Mouse (Mus musculus): ENCODE results near the gene Rabep1. TPM values are rescaled to one million over a fixed set of nuclear protein-coding genes. Genes with fewer than 3 reads are reported as not detected.
A peak's percentile ranks its signal among the peaks of the same experiment; 100 is the strongest.

Rabep1 gene
- polyA plus RNA-seq, 1 experiment: 11.9 TPM

- Histone ChIP-seq H3ac (ENCODE audit: control insufficient read depth, insufficient read length, low read depth) (no peak overlapping the region), H3K79me2 (ENCODE audit: control insufficient read depth, insufficient read depth) (peaks cover 38% of the 10 kb centered on the region), H3K79me3 (ENCODE audit: low read depth) (peaks cover 28% of the 10 kb centered on the region), H3K4me3 (ENCODE audit: insufficient read depth, poor library complexity, severe bottlenecking) (no peak overlapping the region), H3K36me3 (ENCODE audit: control insufficient read depth, insufficient read depth) (peaks cover 86% of the 10 kb centered on the region), H3K27me3 (ENCODE audit: control insufficient read depth, insufficient read depth, insufficient read length) (no peaks in the 10 kb centered on the region)
- TF ChIP-seq FOSL1 (IDR thresholded peaks at IDR 0.05; ENCODE audit: insufficient read depth, low read length, poor library complexity, severe bottlenecking): no peak
- no peak for TF ChIP-seq CEBPB (IDR thresholded peaks at IDR 0.05; ENCODE audit: low read depth)
- TF ChIP-seq MAX (IDR thresholded peaks at IDR 0.05): no peak
- TF ChIP-seq USF1 (IDR thresholded peaks at IDR 0.05; ENCODE audit: low read depth): no peak
- TF ChIP-seq CTCF (IDR thresholded peaks at IDR 0.05; ENCODE audit: control insufficient read depth, insufficient read depth, insufficient read length): no peak
- no peak for TF ChIP-seq MYOD1 (IDR thresholded peaks at IDR 0.05; ENCODE audit: control insufficient read depth, insufficient read length, low read depth)
- no peak for TF ChIP-seq MYOG (IDR thresholded peaks at IDR 0.05; ENCODE audit: control insufficient read depth, extremely low read depth, insufficient read length)
Measured at GRCm38 (mm10) chr11:70977293-70977692, 132.7 kb downstream of the Rabep1 start.

- TF ChIP-seq MYOD1 (IDR thresholded peaks at IDR 0.05; ENCODE audit: control insufficient read depth, insufficient read length, low read depth): no peak
- TF ChIP-seq CTCF (IDR thresholded peaks at IDR 0.05; ENCODE audit: control insufficient read depth, insufficient read depth, insufficient read length): no peak
- no peak for TF ChIP-seq FOSL1 (IDR thresholded peaks at IDR 0.05; ENCODE audit: insufficient read depth, low read length, poor library complexity, severe bottlenecking)
- no peak for TF ChIP-seq MYOG (IDR thresholded peaks at IDR 0.05; ENCODE audit: control insufficient read depth, extremely low read depth, insufficient read length)
- no peak for TF ChIP-seq USF1 (IDR thresholded peaks at IDR 0.05; ENCODE audit: low read depth)
- no peak for TF ChIP-seq MAX (IDR thresholded peaks at IDR 0.05)
- no peak for TF ChIP-seq CEBPB (IDR thresholded peaks at IDR 0.05; ENCODE audit: low read depth)
- Histone ChIP-seq H3K4me3 (ENCODE audit: insufficient read depth, poor library complexity, severe bottlenecking) (no peak overlapping the region), H3K79me2 (ENCODE audit: control insufficient read depth, insufficient read depth) (peaks cover 49% of the 10 kb centered on the region), H3K79me3 (ENCODE audit: low read depth) (peaks cover 32% of the 10 kb centered on the region), H3K36me3 (ENCODE audit: control insufficient read depth, insufficient read depth) (peaks cover 80% of the 10 kb centered on the region), H3K27me3 (ENCODE audit: control insufficient read depth, insufficient read depth, insufficient read length) (no peaks in the 10 kb centered on the region), H3ac (ENCODE audit: control insufficient read depth, insufficient read length, low read depth) (no peak overlapping the region)
Measured at GRCm38 (mm10) chr11:70980232-70980631, 135.7 kb downstream of the Rabep1 start.

- H3K4me3 ChIP-seq (ENCODE audit: insufficient read depth, poor library complexity, severe bottlenecking): peak overlapping the region; percentile 90
Measured at GRCm38 (mm10) chr11:70980751-70981510, 136.4 kb downstream of the Rabep1 start.

GRCm38 (mm10) chr11:70982030-70982429 lies 137.5 kb downstream of the Rabep1 start:
- Histone ChIP-seq H3K36me3 (ENCODE audit: control insufficient read depth, insufficient read depth) (peaks cover 81% of the 10 kb centered on the region), H3K79me2 (ENCODE audit: control insufficient read depth, insufficient read depth) (peaks cover 49% of the 10 kb centered on the region), H3ac (ENCODE audit: control insufficient read depth, insufficient read length, low read depth) (peak overlapping the region; percentile 71), H3K27me3 (ENCODE audit: control insufficient read depth, insufficient read depth, insufficient read length) (no peaks in the 10 kb centered on the region), H3K79me3 (ENCODE audit: low read depth) (peaks cover 32% of the 10 kb centered on the region), H3K4me3 (ENCODE audit: insufficient read depth, poor library complexity, severe bottlenecking) (peak overlapping the region; percentile 90)
- TF ChIP-seq CEBPB (IDR thresholded peaks at IDR 0.05; ENCODE audit: low read depth) (peak; percentile 71), MYOG (IDR thresholded peaks at IDR 0.05; ENCODE audit: control insufficient read depth, extremely low read depth, insufficient read length) (no peak), MAX (IDR thresholded peaks at IDR 0.05) (no peak), CTCF (IDR thresholded peaks at IDR 0.05; ENCODE audit: control insufficient read depth, insufficient read depth, insufficient read length) (no peak), FOSL1 (IDR thresholded peaks at IDR 0.05; ENCODE audit: insufficient read depth, low read length, poor library complexity, severe bottlenecking) (no peak), USF1 (IDR thresholded peaks at IDR 0.05; ENCODE audit: low read depth) (no peak), MYOD1 (IDR thresholded peaks at IDR 0.05; ENCODE audit: control insufficient read depth, insufficient read length, low read depth) (no peak)

More at GRCm38 (mm10) chr11:70980751-70981510, 136.4 kb downstream of the Rabep1 start:
- H3K79me3 ChIP-seq (ENCODE audit: low read depth): peaks cover 32% of the 10 kb centered on the region
- H3ac ChIP-seq (ENCODE audit: control insufficient read depth, insufficient read length, low read depth): peak overlapping the region; percentile 71
- H3K27me3 ChIP-seq (ENCODE audit: control insufficient read depth, insufficient read depth, insufficient read length): no peaks in the 10 kb centered on the region
- TF ChIP-seq MAX (IDR thresholded peaks at IDR 0.05): no peak
- no peak for TF ChIP-seq FOSL1 (IDR thresholded peaks at IDR 0.05; ENCODE audit: insufficient read depth, low read length, poor library complexity, severe bottlenecking)
- no peak for TF ChIP-seq CEBPB (IDR thresholded peaks at IDR 0.05; ENCODE audit: low read depth)
- TF ChIP-seq MYOD1 (IDR thresholded peaks at IDR 0.05; ENCODE audit: control insufficient read depth, insufficient read length, low read depth): no peak
- TF ChIP-seq USF1 (IDR thresholded peaks at IDR 0.05; ENCODE audit: low read depth): no peak
- no peak for TF ChIP-seq MYOG (IDR thresholded peaks at IDR 0.05; ENCODE audit: control insufficient read depth, extremely low read depth, insufficient read length)
- TF ChIP-seq CTCF (IDR thresholded peaks at IDR 0.05; ENCODE audit: control insufficient read depth, insufficient read depth, insufficient read length): no peak
- H3K79me2 ChIP-seq (ENCODE audit: control insufficient read depth, insufficient read depth): peaks cover 49% of the 10 kb centered on the region
- peaks cover 81% of the 10 kb centered on the region for H3K36me3 ChIP-seq (ENCODE audit: control insufficient read depth, insufficient read depth)

- H3K79me3 ChIP-seq (ENCODE audit: low read depth): peaks cover 32% of the 10 kb centered on the region
- peak within 1 kb of the TSS; percentile 88 for H3ac ChIP-seq (ENCODE audit: control insufficient read depth, insufficient read length, low read depth)
- no peaks in the 10 kb centered on the region for H3K27me3 ChIP-seq (ENCODE audit: control insufficient read depth, insufficient read depth, insufficient read length)
- H3K36me3 ChIP-seq (ENCODE audit: control insufficient read depth, insufficient read depth): peaks cover 81% of the 10 kb centered on the region
- TF ChIP-seq USF1 (IDR thresholded peaks at IDR 0.05; ENCODE audit: low read depth) (peak; percentile 53), MAX (IDR thresholded peaks at IDR 0.05) (peak; percentile 97), FOSL1 (IDR thresholded peaks at IDR 0.05; ENCODE audit: insufficient read depth, low read length, poor library complexity, severe bottlenecking) (no peak), CTCF (IDR thresholded peaks at IDR 0.05; ENCODE audit: control insufficient read depth, insufficient read depth, insufficient read length) (peak; percentile 97)
- peaks cover 49% of the 10 kb centered on the region for H3K79me2 ChIP-seq (ENCODE audit: control insufficient read depth, insufficient read depth)
- peak within 1 kb of the TSS; percentile 90 for H3K4me3 ChIP-seq (ENCODE audit: insufficient read depth, poor library complexity, severe bottlenecking)
Measured at GRCm38 (mm10) chr11:70982557-70983228, 138.1 kb downstream of the Rabep1 start, which contains the start of gene C1qbp. C1qbp (minus strand) TSS chr11:70983026.

Other genes with a start within 250 kb of the Rabep1 start
- not detected for gene 4930544D05Rik, start 228.9 kb upstream of the Rabep1 start, polyA plus RNA-seq (2012; fragmentation: generic; extraction: Trizol)
- 0.08 TPM for gene Chrne, start 225.6 kb upstream of the Rabep1 start, polyA plus RNA-seq (2012; fragmentation: generic; extraction: Trizol)
- gene Gp1ba, start 205.7 kb upstream of the Rabep1 start, polyA plus RNA-seq (2012; fragmentation: generic; extraction: Trizol): 0.13 TPM
- gene Rnf167, start 197.5 kb upstream of the Rabep1 start, polyA plus RNA-seq (2012; fragmentation: generic; extraction: Trizol): 9.0 TPM
- gene Slc25a11, start 197.3 kb upstream of the Rabep1 start, polyA plus RNA-seq (2012; fragmentation: generic; extraction: Trizol): 136 TPM
- gene Pfn1, start 190.1 kb upstream of the Rabep1 start, polyA plus RNA-seq (2012; fragmentation: generic; extraction: Trizol): 4,207 TPM
- gene Eno3, start 187.6 kb upstream of the Rabep1 start, polyA plus RNA-seq (2012; fragmentation: generic; extraction: Trizol): 1,151 TPM
- gene Spag7, start 175.4 kb upstream of the Rabep1 start, polyA plus RNA-seq (2012; fragmentation: generic; extraction: Trizol): 75.4 TPM
- gene Camta2, start 156.7 kb upstream of the Rabep1 start, polyA plus RNA-seq (2012; fragmentation: generic; extraction: Trizol): 9.0 TPM
- 0.42 TPM for gene Inca1, start 144.6 kb upstream of the Rabep1 start, polyA plus RNA-seq (2012; fragmentation: generic; extraction: Trizol)
- gene Kif1c, start 144.2 kb upstream of the Rabep1 start, polyA plus RNA-seq (2012; fragmentation: generic; extraction: Trizol): 99.8 TPM
- 1.1 TPM for gene Zfp3, start 80.6 kb upstream of the Rabep1 start, polyA plus RNA-seq (2012; fragmentation: generic; extraction: Trizol)
- gene Scimp, start 32.2 kb upstream of the Rabep1 start, polyA plus RNA-seq (2012; fragmentation: generic; extraction: Trizol): not detected
- gene Nup88, start 125.2 kb downstream of the Rabep1 start, polyA plus RNA-seq (2012; fragmentation: generic; extraction: Trizol): 57.1 TPM
- 34.4 TPM for gene Rpain, start 125.4 kb downstream of the Rabep1 start, polyA plus RNA-seq (2012; fragmentation: generic; extraction: Trizol)
- 386 TPM for gene C1qbp, start 138.2 kb downstream of the Rabep1 start, polyA plus RNA-seq (2012; fragmentation: generic; extraction: Trizol)
- gene Dhx33, start 159.7 kb downstream of the Rabep1 start, polyA plus RNA-seq (2012; fragmentation: generic; extraction: Trizol): 14.9 TPM
- gene Mis12, start 174.8 kb downstream of the Rabep1 start, polyA plus RNA-seq (2012; fragmentation: generic; extraction: Trizol): 18.4 TPM
- 38.5 TPM for gene Derl2, start 175.1 kb downstream of the Rabep1 start, polyA plus RNA-seq (2012; fragmentation: generic; extraction: Trizol)
- gene 6330403K07Rik, start 188.7 kb downstream of the Rabep1 start, polyA plus RNA-seq (2012; fragmentation: generic; extraction: Trizol): 0.06 TPM